Mouse (Mus musculus) heart, embryonic 15.5 days (tissue): ENCODE data around the gene Olfr292. TPM values are rescaled to one million over a fixed set of nuclear protein-coding genes. Genes with fewer than 3 reads are reported as not detected.

Source experiments
- ATAC-seq: fragments of 200-750 bp; cut with Nextera tagmentation; replicated peaks from 2 replicates; pipeline ENCODE4 v1.8.0; 2017; ENCODE audit warnings: low read depth, moderate TSS enrichment; ENCODE audit not compliant: insufficient number of reproducible peaks, insufficient read depth, low FRiP score
- H3K27ac ChIP-seq: fragments of 300-500 bp; sonication (generic); 2 replicates; pipeline ENCODE4 v1.5.1; 2015; ENCODE audit warnings: mild to moderate bottlenecking, inconsistent platforms
- H3K27me3 ChIP-seq: fragments of 300-500 bp; sonication (generic); 2 replicates; pipeline ENCODE4 v1.6.1; 2015; ENCODE audit warnings: inconsistent platforms
- H3K36me3 ChIP-seq: fragments of 300-500 bp; sonication (generic); 2 replicates; pipeline ENCODE4 v1.6.1; 2015; ENCODE audit warnings: mild to moderate bottlenecking, inconsistent platforms
- H3K4me1 ChIP-seq: fragments of 300-500 bp; sonication (generic); replicated peaks from 2 replicates; pipeline ENCODE4 v1.6.1; 2015; ENCODE audit warnings: inconsistent platforms
- H3K4me2 ChIP-seq: fragments of 300-500 bp; sonication (generic); 2 replicates; pipeline ENCODE4 v1.6.1; 2015; ENCODE audit warnings: inconsistent platforms, mild to moderate bottlenecking, moderate library complexity
- H3K4me3 ChIP-seq: fragments of 300-500 bp; sonication (generic); 2 replicates; pipeline ENCODE4 v1.5.1; 2015; ENCODE audit warnings: mild to moderate bottlenecking, inconsistent platforms
- H3K9ac ChIP-seq: fragments of 300-500 bp; sonication (generic); 2 replicates; pipeline ENCODE4 v1.6.1; 2015; ENCODE audit warnings: mild to moderate bottlenecking, inconsistent platforms
- H3K9me3 ChIP-seq: fragments of 300-500 bp; sonication (generic); replicated peaks from 2 replicates; pipeline ENCODE4 v1.6.1; 2016; ENCODE audit warnings: inconsistent platforms
- WGBS: fragments of 180-500 bp; shearing (Covaris S2); methylation state at CpG from one replicate; pipeline ENCODE4 v1.1.7; 2015; ENCODE audit warnings: mixed read lengths; 5-methylcytosine and 5-hydroxymethylcytosine counted together
- polyA plus RNA-seq: library from polyadenylated mRNA; unstranded; fragments of >200 nt; fragmentation: Nextera tagmentation; extraction: Ambion mirVana; gene quantifications from 2 replicates; pipeline ENCODE4 v1.2.1, GENCODE M21; 2015

Olfr292 gene
- polyA plus RNA-seq = not detected in 2 replicates

DNA sequence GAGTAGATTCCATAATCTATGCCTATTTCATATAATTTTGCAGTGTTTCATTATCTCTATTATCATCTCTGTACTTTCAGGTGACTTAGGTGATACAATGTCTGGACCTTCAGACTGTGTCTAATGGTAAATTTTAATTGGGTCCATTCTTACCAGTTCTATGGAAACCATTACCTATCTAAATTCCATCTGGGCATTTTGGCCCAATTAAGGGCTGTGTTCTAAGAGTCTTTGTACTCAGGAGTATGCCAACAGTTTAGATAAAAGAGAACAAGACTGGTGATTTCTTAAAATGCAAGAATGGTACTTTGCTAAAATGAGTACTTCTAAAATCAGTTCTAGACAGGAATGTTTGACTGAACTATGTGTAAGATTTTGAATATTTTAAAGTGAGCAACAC is at the start of gene Olfr292:
Gene Olfr292 (plus strand): TSS at position 301 of the 400 bp plus-strand sequence.
- Histone ChIP-seq H3K9me3 (no peaks in the 10 kb centered on the region), H3K36me3 (no peaks in the 10 kb centered on the region), H3K4me2 (no peak within 1 kb of the TSS), H3K27me3 (no peaks in the 10 kb centered on the region), H3K27ac (no peak within 1 kb of the TSS), H3K9ac (no peak within 1 kb of the TSS), H3K4me3 (no peak within 1 kb of the TSS), H3K4me1 (no peaks in the 10 kb centered on the region)
- no peak for ATAC-seq

DNA sequence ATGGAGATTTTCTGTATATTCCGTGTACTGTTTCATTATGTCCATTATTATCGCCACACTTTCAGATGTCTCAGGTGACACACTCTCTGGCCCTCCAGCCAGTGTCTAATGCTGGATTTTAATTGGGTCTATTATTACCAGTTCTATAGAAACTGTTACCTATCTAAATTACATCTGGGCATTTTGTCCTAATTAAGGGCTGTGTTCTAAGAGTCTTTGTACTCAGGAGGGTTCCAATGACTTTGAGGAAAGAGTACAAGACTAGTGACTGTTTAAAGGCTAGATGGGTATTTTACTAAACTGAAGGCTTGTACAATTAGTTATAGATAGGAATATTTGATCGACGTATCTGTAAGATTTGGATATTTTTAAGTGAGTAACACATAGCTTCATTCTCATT is 39.4 kb upstream of the Olfr292 start, which contains the start of gene Olfr293:
Gene Olfr293 (plus strand): TSS at position 301 of the 400 bp plus-strand sequence.
- H3K4me3 ChIP-seq = no peak within 1 kb of the TSS
- H3K27me3 ChIP-seq = no peaks in the 10 kb centered on the region
- no peaks in the 10 kb centered on the region for H3K4me1 ChIP-seq
- no peak within 1 kb of the TSS for H3K27ac ChIP-seq
- ATAC-seq = no peak
- no peak within 1 kb of the TSS for H3K4me2 ChIP-seq
- H3K9ac ChIP-seq = no peak within 1 kb of the TSS
- no peaks in the 10 kb centered on the region for H3K9me3 ChIP-seq
- H3K36me3 ChIP-seq = no peaks in the 10 kb centered on the region
- 82% methylated on average over 4 of the region's 4 CpGs for WGBS

GRCm38 (mm10) chr7:86725013-86725412 is 36.9 kb downstream of the Olfr292 start:
- ATAC-seq = no peak
- Histone ChIP-seq H3K9ac (no peak overlapping the region), H3K4me1 (no peaks in the 10 kb centered on the region), H3K4me3 (no peak overlapping the region), H3K36me3 (no peaks in the 10 kb centered on the region), H3K27ac (no peak overlapping the region), H3K4me2 (no peak overlapping the region), H3K9me3 (no peaks in the 10 kb centered on the region), H3K27me3 (no peaks in the 10 kb centered on the region)

Other genes starting within 250 kb of the Olfr292 start
- gene Olfr299, start 228.4 kb upstream of the Olfr292 start, polyA plus RNA-seq = not detected in 2 replicates
- gene Olfr298, start 195.8 kb upstream of the Olfr292 start, polyA plus RNA-seq = not detected in 2 replicates
- gene Olfr297, start 168.4 kb upstream of the Olfr292 start, polyA plus RNA-seq = not detected in 2 replicates
- gene Olfr295, start 104.5 kb upstream of the Olfr292 start, polyA plus RNA-seq = not detected in 2 replicates
- gene Olfr294, start 71.7 kb upstream of the Olfr292 start, polyA plus RNA-seq = not detected in 2 replicates
- not detected in 2 replicates for gene Olfr293, start 39.3 kb upstream of the Olfr292 start, polyA plus RNA-seq
- gene Folh1, start 87.6 kb downstream of the Olfr292 start, polyA plus RNA-seq = 0.29 TPM in 2 replicates
- not detected in 2 replicates for gene Vmn2r77, start 106.7 kb downstream of the Olfr292 start, polyA plus RNA-seq
- not detected in 2 replicates for gene Vmn2r78, start 226.8 kb downstream of the Olfr292 start, polyA plus RNA-seq